Mouse (Mus musculus) forebrain, embryonic 12.5 days (tissue): ENCODE measurements around the gene Gm42742. TPM values are rescaled to one million over a fixed set of nuclear protein-coding genes. Genes with fewer than 3 reads are reported as not detected.

ENCODE experiments used
- ATAC-seq: fragments of 200-750 bp; cut with Nextera tagmentation; 2 replicates; pipeline ENCODE4 v1.8.0; 2017; ENCODE audit warnings: moderate TSS enrichment; ENCODE audit not compliant: low FRiP score
- H3K27ac ChIP-seq: fragments of 300-500 bp; sonication (generic); 2 replicates; pipeline ENCODE4 v1.5.1; 2016; ENCODE audit warnings: mild to moderate bottlenecking
- H3K27me3 ChIP-seq: fragments of 300-500 bp; sonication (generic); 2 replicates; pipeline ENCODE4 v1.6.1; 2016; ENCODE audit warnings: mild to moderate bottlenecking
- H3K36me3 ChIP-seq: fragments of 300-500 bp; sonication (generic); replicated peaks from 2 replicates; pipeline ENCODE4 v1.6.1; 2016; ENCODE audit warnings: mild to moderate bottlenecking
- H3K4me1 ChIP-seq: fragments of 300-500 bp; sonication (generic); 2 replicates; pipeline ENCODE4 v1.6.1; 2016
- H3K4me2 ChIP-seq: fragments of 300-500 bp; sonication (generic); 2 replicates; pipeline ENCODE4 v1.6.1; 2016; ENCODE audit warnings: mild to moderate bottlenecking, moderate library complexity
- H3K4me3 ChIP-seq: fragments of 300-500 bp; sonication (generic); replicated peaks from 2 replicates; pipeline ENCODE4 v1.5.1; 2016; ENCODE audit warnings: mild to moderate bottlenecking
- H3K9ac ChIP-seq: fragments of 300-500 bp; sonication (generic); 2 replicates; pipeline ENCODE4 v1.6.1; 2016; ENCODE audit warnings: mild to moderate bottlenecking
- H3K9me3 ChIP-seq: fragments of 300-500 bp; sonication (generic); 2 replicates; pipeline ENCODE4 v1.6.1; 2016
- WGBS: fragments of 180-500 bp; shearing (Covaris S2); methylation state at CpG from one replicate; pipeline ENCODE4 v1.1.7; 2016; 5-methylcytosine and 5-hydroxymethylcytosine counted together
- microRNA-seq: library from miRNA; unstranded; fragments of <30 nt; microRNA quantifications from one replicate; pipeline ENCODE4, GENCODE M21; 2017
- polyA plus RNA-seq: library from polyadenylated mRNA; unstranded; fragments of >200 nt; fragmentation: Nextera tagmentation; extraction: Ambion mirVana; gene quantifications from 2 replicates; pipeline ENCODE4 v1.2.1, GENCODE M21; 2016

Gm42742 gene
- polyA plus RNA-seq, 1 experiment from 2014 or later: 53.3 TPM

DNA sequence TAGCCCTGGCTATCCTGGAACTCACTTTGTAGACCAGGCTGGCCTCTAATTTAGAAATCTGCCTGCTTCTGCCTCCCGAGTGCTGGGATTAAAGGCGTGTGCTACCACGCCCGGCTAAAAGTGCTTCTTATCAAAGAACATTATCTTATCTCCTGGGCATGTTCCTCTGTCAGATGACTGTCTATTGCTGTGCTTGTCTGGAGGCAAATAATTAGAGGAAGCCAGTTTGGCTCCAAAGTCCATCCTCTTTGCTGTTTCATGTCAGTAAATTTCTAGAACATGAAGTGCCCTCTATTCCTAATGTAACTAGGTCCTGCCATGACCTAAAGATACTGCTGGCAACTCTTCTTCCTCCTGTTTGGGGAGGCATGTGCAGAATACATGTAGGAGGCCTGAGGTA is 38.8 kb downstream of the Gm42742 start:
- H3K36me3 ChIP-seq: peaks cover 28% of the 10 kb centered on the region
- H3K4me2 ChIP-seq: no peak overlapping the region
- H3K9me3 ChIP-seq: no peaks in the 10 kb centered on the region
- no peak overlapping the region for H3K27ac ChIP-seq
- no peaks in the 10 kb centered on the region for H3K27me3 ChIP-seq
- H3K4me3 ChIP-seq: no peak overlapping the region
- WGBS: 90% methylated on average over 4 of the region's 4 CpGs
- H3K9ac ChIP-seq: no peak overlapping the region
- no peak for ATAC-seq
- H3K4me1 ChIP-seq: peaks cover 5% of the 10 kb centered on the region

- Histone ChIP-seq H3K4me2 (no peak overlapping the region), H3K9ac (no peak overlapping the region), H3K4me1 (peaks cover 8% of the 10 kb centered on the region), H3K9me3 (no peaks in the 10 kb centered on the region), H3K27ac (no peak overlapping the region), H3K27me3 (no peaks in the 10 kb centered on the region), H3K36me3 (peaks cover 28% of the 10 kb centered on the region), H3K4me3 (no peak overlapping the region)
- 89% methylated on average over 2 of the region's 2 CpGs for WGBS
- ATAC-seq: no peak
These were observed 39.3 kb downstream of the Gm42742 start for GRCm38 (mm10) chr7:126981601-126982000.

DNA sequence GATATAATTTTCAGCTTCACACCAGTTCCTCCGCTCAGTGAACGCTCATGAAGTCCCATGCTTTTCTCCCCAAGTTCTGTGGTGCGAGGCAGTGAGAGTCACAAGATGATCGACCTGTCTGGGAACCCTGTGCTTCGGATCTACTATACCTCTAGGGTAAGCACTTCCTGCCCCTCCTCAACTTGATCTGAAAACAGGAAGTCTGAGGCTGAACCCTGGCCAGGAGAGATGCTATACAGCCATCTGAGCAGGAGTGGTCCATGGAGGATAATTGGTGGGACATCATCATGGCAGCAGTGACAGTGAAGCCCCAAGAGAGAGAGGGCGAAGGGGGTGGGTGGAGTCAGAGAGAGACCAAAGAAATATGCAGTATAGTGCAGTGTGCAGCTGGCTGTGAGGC is 42.1 kb downstream of the Gm42742 start:
- Histone ChIP-seq H3K9ac (no peak overlapping the region), H3K36me3 (peaks cover 28% of the 10 kb centered on the region), H3K9me3 (no peaks in the 10 kb centered on the region), H3K27ac (no peak overlapping the region), H3K4me3 (no peak overlapping the region), H3K4me2 (no peak overlapping the region), H3K4me1 (peaks cover 11% of the 10 kb centered on the region), H3K27me3 (no peaks in the 10 kb centered on the region)
- 94% methylated on average over 6 of the region's 6 CpGs for WGBS
- no peak for ATAC-seq

- Histone ChIP-seq H3K9me3 (no peaks in the 10 kb centered on the region), H3K9ac (peak overlapping the region; percentile 98), H3K4me1 (peaks cover 11% of the 10 kb centered on the region), H3K36me3 (peaks cover 28% of the 10 kb centered on the region), H3K27ac (peak overlapping the region; percentile 95), H3K4me3 (peak overlapping the region; percentile 100), H3K4me2 (peak overlapping the region; percentile 80), H3K27me3 (no peaks in the 10 kb centered on the region)
- no peak for ATAC-seq
- 31% methylated on average over 14 of the region's 14 CpGs for WGBS
These were observed 43.9 kb downstream of the Gm42742 start for GRCm38 (mm10) chr7:126976878-126977459.

DNA sequence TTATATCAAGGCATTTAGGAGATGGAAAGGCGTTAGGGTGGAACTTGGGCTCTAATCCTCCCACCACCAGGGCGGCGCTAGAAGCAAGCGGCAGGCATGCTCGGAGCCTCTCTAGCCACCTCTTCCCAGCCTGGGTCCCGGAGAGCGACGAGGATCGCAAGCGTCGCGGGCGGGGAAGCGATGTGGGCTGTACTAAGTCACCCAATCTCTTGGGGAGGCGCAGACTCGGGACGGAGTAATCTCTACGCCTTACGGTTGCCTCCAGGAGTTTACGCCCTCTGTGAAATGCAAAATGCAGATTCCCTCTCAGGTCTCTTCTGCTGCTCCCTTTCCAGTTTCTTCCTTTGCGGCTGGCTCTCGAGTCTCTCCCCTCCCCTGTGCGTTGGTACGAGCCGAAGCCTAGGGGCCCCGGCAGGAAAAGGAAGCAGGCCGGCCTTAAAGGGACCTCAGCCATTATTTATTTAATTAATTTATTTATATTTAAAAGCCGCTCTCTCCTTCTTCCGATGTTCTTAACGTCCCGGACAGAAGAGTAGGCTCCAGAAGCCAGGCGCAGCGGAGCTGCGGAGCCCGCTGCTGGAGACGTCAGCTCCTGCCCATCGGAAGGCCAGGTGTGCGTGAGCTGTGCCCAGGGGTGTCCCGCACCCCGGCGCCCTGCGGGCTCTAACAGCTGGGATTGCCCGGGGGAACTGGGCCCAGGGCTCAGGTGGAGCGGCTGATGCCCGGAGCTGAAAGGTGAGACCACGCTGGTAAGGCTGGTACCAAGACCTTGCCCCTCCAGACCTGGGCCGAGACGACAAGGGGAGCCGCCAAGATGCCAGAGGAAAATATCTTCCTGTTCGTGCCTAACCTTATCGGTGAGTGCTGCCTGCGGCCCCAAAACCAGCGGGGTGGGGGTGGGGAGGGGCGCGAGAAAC is 44.7 kb downstream of the Gm42742 start, which contains the start of gene Cdiptos:
Gene Cdiptos (minus strand): TSS at position 149 of the 917 bp plus-strand sequence.
- peaks cover 11% of the 10 kb centered on the region for H3K4me1 ChIP-seq
- WGBS: under 1% methylated on average over 55 of the region's 55 CpGs
- peaks cover 28% of the 10 kb centered on the region for H3K36me3 ChIP-seq
- peak within 1 kb of the TSS; percentile 80 for H3K4me2 ChIP-seq
- peak within 1 kb of the TSS; percentile 98 for H3K9ac ChIP-seq
- H3K27me3 ChIP-seq: no peaks in the 10 kb centered on the region
- peak; percentile 95 for ATAC-seq
- peak within 1 kb of the TSS; percentile 100 for H3K4me3 ChIP-seq
- H3K27ac ChIP-seq: peak within 1 kb of the TSS; percentile 95
- H3K9me3 ChIP-seq: no peaks in the 10 kb centered on the region

DNA sequence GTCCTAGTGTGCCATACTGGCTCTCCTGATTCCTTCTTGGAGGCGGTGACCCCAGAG is 45.2 kb downstream of the Gm42742 start, which contains the start of gene Cdipt:
Gene Cdipt (plus strand): TSS at position 22 of the 57 bp plus-strand sequence.
- peak within 1 kb of the TSS; percentile 100 for H3K4me3 ChIP-seq
- peak within 1 kb of the TSS; percentile 98 for H3K9ac ChIP-seq
- WGBS: 0% methylated on average over 1 of the region's 1 CpGs
- no peaks in the 10 kb centered on the region for H3K27me3 ChIP-seq
- no peak for ATAC-seq
- peaks cover 28% of the 10 kb centered on the region for H3K36me3 ChIP-seq
- peak within 1 kb of the TSS; percentile 80 for H3K4me2 ChIP-seq
- peak within 1 kb of the TSS; percentile 95 for H3K27ac ChIP-seq
- H3K4me1 ChIP-seq: peaks cover 11% of the 10 kb centered on the region
- no peaks in the 10 kb centered on the region for H3K9me3 ChIP-seq

GRCm38 (mm10) chr7:126975493-126975892 is 45.4 kb downstream of the Gm42742 start:
- Histone ChIP-seq H3K36me3 (peaks cover 27% of the 10 kb centered on the region), H3K9me3 (no peaks in the 10 kb centered on the region), H3K4me3 (peak overlapping the region; percentile 100), H3K4me1 (peaks cover 11% of the 10 kb centered on the region), H3K4me2 (peak overlapping the region; percentile 80), H3K27ac (no peak overlapping the region), H3K27me3 (no peaks in the 10 kb centered on the region), H3K9ac (no peak overlapping the region)
- ATAC-seq: peak; percentile 51
- WGBS: 13% methylated on average over 8 of the region's 8 CpGs

DNA sequence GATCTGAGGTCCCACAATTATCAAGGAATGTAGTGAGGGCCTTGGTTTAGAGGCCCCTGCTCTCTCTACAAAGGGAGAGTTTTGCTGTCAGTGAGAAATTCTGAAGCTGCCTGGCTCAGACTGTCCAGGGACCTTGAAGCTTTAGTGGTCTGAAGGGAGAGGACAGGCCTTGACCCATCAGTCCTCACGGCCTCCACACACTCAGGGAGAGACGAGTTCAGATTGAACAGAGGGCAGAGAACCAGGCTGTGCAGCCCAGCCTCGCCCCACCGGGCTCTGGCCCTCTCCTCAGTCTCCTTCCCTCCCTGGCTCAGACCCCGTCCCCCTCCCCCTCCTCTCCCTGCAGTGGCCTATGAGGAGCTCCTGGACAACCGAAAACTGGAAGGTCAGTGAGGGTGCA is 53.5 kb downstream of the Gm42742 start:
- ATAC-seq: no peak
- Histone ChIP-seq H3K27ac (no peak overlapping the region), H3K9me3 (no peaks in the 10 kb centered on the region), H3K27me3 (peaks cover 19% of the 10 kb centered on the region), H3K36me3 (peaks cover 12% of the 10 kb centered on the region; the same call in 1 of the 2 replicates), H3K4me2 (no peak overlapping the region), H3K4me3 (no peak overlapping the region), H3K4me1 (0 out of 2 replicates have a peak, but pooled peaks cover 3% of the 10 kb centered on the region), H3K9ac (no peak overlapping the region)
- WGBS: 63% methylated on average over 6 of the region's 6 CpGs

- Histone ChIP-seq H3K36me3 (peaks cover 18% of the 10 kb centered on the region; the same call in 1 of the 2 replicates), H3K27ac (no peak overlapping the region), H3K9me3 (no peaks in the 10 kb centered on the region), H3K4me2 (no peak overlapping the region), H3K9ac (no peak overlapping the region), H3K4me1 (0 out of 2 replicates have a peak, but pooled peaks cover 3% of the 10 kb centered on the region), H3K27me3 (peaks cover 31% of the 10 kb centered on the region), H3K4me3 (no peak overlapping the region)
- ATAC-seq: no peak
- WGBS: 71% methylated on average over 3 of the region's 3 CpGs
These were observed 55.3 kb downstream of the Gm42742 start for GRCm38 (mm10) chr7:126965568-126965967.

Small RNAs within 50 kb of the gene (microRNA-seq; reads per million reads assigned to microRNA genes)
- not detected for gene Gm44343

Other genes with a start within 250 kb of the Gm42742 start
- 91.8 and 92.7 TPM in 2 replicates for gene Ypel3, start 244.1 kb downstream of the Gm42742 start, polyA plus RNA-seq
- 0.33 and 0.56 TPM in 2 replicates for gene Tbx6, start 239.6 kb downstream of the Gm42742 start, polyA plus RNA-seq
- gene Ppp4c, start 228.6 kb downstream of the Gm42742 start, polyA plus RNA-seq: 310 and 320 TPM in 2 replicates
- 16.2 and 17.6 TPM in 2 replicates for gene Fam57b, start 223.4 kb downstream of the Gm42742 start, polyA plus RNA-seq
- not detected in 2 replicates for gene 4930451I11Rik, start 189.5 kb downstream of the Gm42742 start, polyA plus RNA-seq
- 5.5 and 6.6 TPM in 2 replicates for gene Doc2a, start 173.7 kb downstream of the Gm42742 start, polyA plus RNA-seq
- 53.3 TPM in 2 replicates for gene Hirip3, start 159.1 kb downstream of the Gm42742 start, polyA plus RNA-seq
- gene Ino80e, start 158.7 kb downstream of the Gm42742 start, polyA plus RNA-seq: 96.5 and 108 TPM in 2 replicates
- gene Taok2, start 136.4 kb downstream of the Gm42742 start, polyA plus RNA-seq: 60.9 and 65.4 TPM in 2 replicates
- 23.0 and 25.3 TPM in 2 replicates for gene Tmem219, start 98.2 kb downstream of the Gm42742 start, polyA plus RNA-seq
- gene Kctd13, start 92.2 kb downstream of the Gm42742 start, polyA plus RNA-seq: 45.3 and 46.4 TPM in 2 replicates
- gene Asphd1, start 71.5 kb downstream of the Gm42742 start, polyA plus RNA-seq: 1.5 TPM in 2 replicates
- gene Sez6l2, start 70.5 kb downstream of the Gm42742 start, polyA plus RNA-seq: 8.6 and 10.5 TPM in 2 replicates
- 78.9 and 79.6 TPM in 2 replicates for gene Cdipt, start 45.2 kb downstream of the Gm42742 start, polyA plus RNA-seq
- 0.86 and 2.0 TPM in 2 replicates for gene Cdiptos, start 45.0 kb downstream of the Gm42742 start, polyA plus RNA-seq
- 4.2 and 4.6 TPM in 2 replicates for gene Mvp, start 6.5 kb downstream of the Gm42742 start, polyA plus RNA-seq
- 0.38 and 0.56 TPM in 2 replicates for gene Pagr1b, start 4.6 kb downstream of the Gm42742 start, polyA plus RNA-seq
- 51.4 and 66.8 TPM in 2 replicates for gene Pagr1a, start 3.7 kb downstream of the Gm42742 start, polyA plus RNA-seq
- 5.0 and 6.5 TPM in 2 replicates for gene Prrt2, start 114 bp upstream of the Gm42742 start, polyA plus RNA-seq
- gene Maz, start 5.9 kb upstream of the Gm42742 start, polyA plus RNA-seq: 95.2 and 113 TPM in 2 replicates
- gene Kif22, start 21.4 kb upstream of the Gm42742 start, polyA plus RNA-seq: 163 and 170 TPM in 2 replicates
- gene Zg16, start 66.2 kb upstream of the Gm42742 start, polyA plus RNA-seq: not detected in 2 replicates
- gene AI467606, start 70.3 kb upstream of the Gm42742 start, polyA plus RNA-seq: 0.88 and 0.91 TPM in 2 replicates
- gene Qprt, start 101.1 kb upstream of the Gm42742 start, polyA plus RNA-seq: 2.0 and 2.4 TPM in 2 replicates
- 0.23 TPM in 1 of 2 replicates, not detected in the other for gene Spn, start 116.7 kb upstream of the Gm42742 start, polyA plus RNA-seq
- gene Cd2bp2, start 175.0 kb upstream of the Gm42742 start, polyA plus RNA-seq: 104 and 108 TPM in 2 replicates
- 30.8 and 34.3 TPM in 2 replicates for gene Tbc1d10b, start 187.4 kb upstream of the Gm42742 start, polyA plus RNA-seq
- 9.2 and 10.1 TPM in 2 replicates for gene Mylpf, start 187.8 kb upstream of the Gm42742 start, polyA plus RNA-seq
- gene Zfp553, start 212.0 kb upstream of the Gm42742 start, polyA plus RNA-seq: 77.6 and 80.2 TPM in 2 replicates
- gene Sept1, start 212.0 kb upstream of the Gm42742 start, polyA plus RNA-seq: 42.6 and 43.4 TPM in 2 replicates
- gene Zfp771, start 223.2 kb upstream of the Gm42742 start, polyA plus RNA-seq: 53.3 and 60.3 TPM in 2 replicates
- 208 and 224 TPM in 2 replicates for gene Dctpp1, start 239.6 kb upstream of the Gm42742 start, polyA plus RNA-seq